Mouse (Mus musculus) hindbrain, embryonic 10.5 days (tissue): ENCODE measurements around the gene A930009A15Rik. TPM values are rescaled to one million over a fixed set of nuclear protein-coding genes. Genes with fewer than 3 reads are reported as not detected.

Source experiments
- DNase-seq: peaks from one replicate; pipeline ENCODE4 v3.0.0-alpha.2; 2017; ENCODE audit warnings: low spot score
- H3K27ac ChIP-seq: fragments of 300-500 bp; sonication (generic); 2 replicates; pipeline ENCODE4 v1.5.1; 2016; ENCODE audit warnings: mild to moderate bottlenecking, moderate library complexity
- H3K27me3 ChIP-seq: fragments of 300-500 bp; sonication (generic); 2 replicates; pipeline ENCODE4 v1.6.1; 2016; ENCODE audit warnings: mild to moderate bottlenecking; ENCODE audit not compliant: poor library complexity, insufficient read depth, severe bottlenecking
- H3K36me3 ChIP-seq: fragments of 300-500 bp; sonication (generic); 2 replicates; pipeline ENCODE4 v1.6.1; 2016; ENCODE audit warnings: mild to moderate bottlenecking, moderate library complexity
- H3K4me1 ChIP-seq: fragments of 300-500 bp; sonication (generic); replicated peaks from 2 replicates; pipeline ENCODE4 v1.6.1; 2016; ENCODE audit warnings: mild to moderate bottlenecking
- H3K4me3 ChIP-seq: fragments of 300-500 bp; sonication (generic); 2 replicates; pipeline ENCODE4 v1.5.1; 2016; ENCODE audit warnings: mild to moderate bottlenecking, moderate library complexity
- H3K9me3 ChIP-seq: fragments of 300-500 bp; sonication (generic); 2 replicates; pipeline ENCODE4 v1.6.1; 2016; ENCODE audit warnings: mild to moderate bottlenecking, moderate library complexity
- WGBS: fragments of 180-500 bp; shearing (Covaris S2); methylation state at CpG from one replicate; pipeline ENCODE4 v1.1.7; 2016; 5-methylcytosine and 5-hydroxymethylcytosine counted together
- polyA plus RNA-seq: library from polyadenylated mRNA; unstranded; fragments of >200 nt; fragmentation: Nextera tagmentation; extraction: Ambion mirVana; gene quantifications from 2 replicates; pipeline ENCODE4 v1.2.1, GENCODE M21; 2016

The A930009A15Rik gene
- polyA plus RNA-seq, 1 experiment from 2014 or later = 0.56 TPM

GRCm38 (mm10) chr10:115626678-115627077, 56.9 kb downstream of the A930009A15Rik start:
- WGBS = 91% methylated on average over 6 of the region's 6 CpGs
- Histone ChIP-seq H3K9me3 (no peaks in the 10 kb centered on the region), H3K4me1 (peaks cover 3% of the 10 kb centered on the region; the same call in 1 of the 2 replicates), H3K27ac (no peak overlapping the region), H3K4me3 (no peak overlapping the region), H3K36me3 (no peaks in the 10 kb centered on the region), H3K27me3 (no peaks in the 10 kb centered on the region)
- DNase-seq = no peak

Other genes starting within 250 kb of the A930009A15Rik start
- 33.9 and 35.8 TPM in 2 replicates for gene Tmem19, start 207.5 kb upstream of the A930009A15Rik start, polyA plus RNA-seq
- 23.5 and 25.8 TPM in 2 replicates for gene Thap2, start 185.5 kb upstream of the A930009A15Rik start, polyA plus RNA-seq
- 13.3 and 19.3 TPM in 2 replicates for gene Zfc3h1, start 185.0 kb upstream of the A930009A15Rik start, polyA plus RNA-seq
- gene Lgr5, start 17.8 kb downstream of the A930009A15Rik start, polyA plus RNA-seq = 4.0 and 4.8 TPM in 2 replicates
- gene Tspan8, start 246.8 kb downstream of the A930009A15Rik start, polyA plus RNA-seq = 0.88 and 1.2 TPM in 2 replicates